Mouse (Mus musculus): Measurements from ENCODE around the gene Clasrp.

The Clasrp gene

GRCm38 (mm10) chr7:19561765-19562642 lies 42.3 kb downstream of the Clasrp start:
- DNase-seq = peak; percentile 95

DNA sequence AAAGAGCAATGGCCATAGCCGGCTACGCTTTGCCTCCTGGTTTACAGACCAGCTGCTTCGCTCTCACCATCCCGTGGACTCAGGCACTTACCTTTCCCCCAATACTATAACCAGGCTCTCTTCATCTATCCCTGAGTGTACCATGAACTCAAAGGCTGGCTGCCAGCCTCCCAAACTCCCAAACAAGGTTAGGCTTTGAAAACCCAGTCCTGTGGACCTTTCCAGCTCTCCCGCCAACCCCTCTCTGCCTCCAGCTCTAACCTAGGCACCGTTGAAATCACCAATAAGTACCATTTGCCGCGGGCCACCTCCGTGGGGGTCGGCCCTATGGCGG lies 42.9 kb downstream of the Clasrp start:
- peak; percentile 44 to 58 for DNase-seq

DNA sequence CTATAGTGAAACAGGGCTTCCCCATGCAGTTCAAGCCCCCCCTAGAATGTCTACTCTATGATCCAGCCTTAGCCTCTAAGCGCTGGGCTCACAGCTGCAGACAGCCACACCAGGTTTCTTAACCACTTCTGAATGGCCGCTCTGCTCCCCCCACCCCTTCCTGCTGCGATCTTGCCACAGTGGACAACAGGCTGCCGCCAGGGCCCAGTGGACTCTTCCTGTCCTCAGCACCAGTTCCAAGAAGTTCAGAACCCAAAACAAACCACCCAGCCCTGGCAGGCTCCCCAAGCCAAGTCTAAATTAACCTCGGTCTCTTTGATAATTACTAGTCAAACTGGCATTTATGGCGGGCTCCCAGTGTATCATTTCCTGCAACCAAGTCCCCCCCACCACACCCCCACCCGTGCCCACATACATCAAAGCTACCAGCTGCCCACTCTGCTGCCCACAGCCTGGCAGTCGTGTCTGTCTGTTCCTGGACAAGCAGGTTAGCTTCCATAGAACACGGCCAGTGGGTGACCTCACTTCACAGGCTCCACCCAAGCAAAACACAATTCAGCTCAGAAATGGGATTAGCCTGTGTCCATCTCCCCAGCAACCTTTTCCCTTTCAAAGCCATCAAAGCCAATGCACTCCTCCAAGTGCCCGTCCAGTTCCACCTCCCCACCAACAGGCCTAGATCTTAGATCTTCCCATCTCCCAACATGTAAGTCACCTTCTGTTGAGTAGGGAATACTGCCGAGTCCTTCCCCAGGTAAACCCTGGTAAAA lies 43.6 kb downstream of the Clasrp start:
- DNase-seq = peak; percentile 18 to 62

- DNase-seq = no peak
Measured at GRCm38 (mm10) chr7:19558965-19559364, 45.3 kb downstream of the Clasrp start.

DNA sequence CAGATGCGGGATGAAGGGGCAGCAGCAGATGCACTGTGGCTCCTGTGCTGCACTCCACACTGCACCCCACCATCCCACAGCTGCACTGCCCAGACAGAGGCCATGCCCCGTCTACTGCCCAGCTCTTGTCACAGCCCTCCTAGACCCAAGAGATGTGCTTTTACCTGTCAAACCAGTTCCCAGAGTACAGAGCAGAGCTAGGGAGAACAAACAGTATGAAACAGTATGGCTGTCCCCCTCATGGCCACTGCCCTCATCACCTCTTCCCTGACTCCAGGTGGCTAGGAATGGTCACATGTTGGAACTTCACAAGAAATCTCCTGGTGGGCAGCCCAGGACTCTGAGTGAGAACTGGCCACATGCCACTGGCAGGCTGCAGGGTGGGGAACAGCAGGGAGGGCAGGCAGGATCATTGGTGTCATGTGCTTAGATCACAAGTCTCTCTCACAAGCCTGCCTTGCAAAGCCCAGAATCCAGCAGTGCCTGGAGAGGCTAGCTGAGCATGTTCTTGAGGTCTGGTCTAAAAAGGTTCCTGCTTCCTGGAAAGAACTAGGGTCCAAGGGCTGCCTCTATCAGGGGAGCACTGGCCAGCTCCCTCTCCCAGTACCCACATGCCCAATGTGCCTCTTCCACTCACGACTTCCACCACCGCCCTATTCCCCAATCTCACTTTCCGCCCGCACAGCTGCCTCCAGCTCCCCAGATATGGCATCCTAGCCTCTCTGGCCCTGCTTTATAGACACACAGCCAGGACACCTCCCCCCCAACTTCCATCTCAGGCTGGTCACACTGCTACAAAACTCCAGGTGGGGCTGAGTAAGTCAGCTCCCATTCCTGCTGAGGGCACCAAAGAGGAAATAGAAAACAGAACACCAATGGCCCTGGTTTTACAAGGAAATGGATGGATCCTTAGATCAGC lies 46.0 kb downstream of the Clasrp start:
- peak in 1 of 2 experiments; percentile 62 for DNase-seq

- DNase-seq = peak; percentile 60 to 81
Measured at GRCm38 (mm10) chr7:19557086-19557485, 47.2 kb downstream of the Clasrp start.

DNA sequence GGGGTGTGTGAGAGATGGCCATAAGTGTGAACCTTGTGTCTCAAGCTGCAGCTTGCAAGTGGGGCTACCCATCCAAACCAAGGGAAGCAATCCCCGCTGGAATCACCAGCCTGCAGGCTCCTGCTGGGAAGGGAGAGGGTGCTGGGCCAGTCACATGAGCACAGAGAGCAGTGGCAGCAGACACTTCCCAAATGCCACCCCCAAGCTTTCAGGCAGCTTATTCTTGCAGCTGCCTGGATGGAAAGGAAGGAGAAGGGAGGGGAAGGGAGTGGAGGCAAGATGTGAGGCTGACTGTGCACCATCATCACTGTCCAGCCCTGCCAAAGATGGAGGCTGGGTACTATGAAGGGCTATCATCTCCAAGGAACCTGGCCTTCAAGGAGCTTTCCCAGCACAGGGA lies 50.1 kb downstream of the Clasrp start:
- DNase-seq = no peak

DNA sequence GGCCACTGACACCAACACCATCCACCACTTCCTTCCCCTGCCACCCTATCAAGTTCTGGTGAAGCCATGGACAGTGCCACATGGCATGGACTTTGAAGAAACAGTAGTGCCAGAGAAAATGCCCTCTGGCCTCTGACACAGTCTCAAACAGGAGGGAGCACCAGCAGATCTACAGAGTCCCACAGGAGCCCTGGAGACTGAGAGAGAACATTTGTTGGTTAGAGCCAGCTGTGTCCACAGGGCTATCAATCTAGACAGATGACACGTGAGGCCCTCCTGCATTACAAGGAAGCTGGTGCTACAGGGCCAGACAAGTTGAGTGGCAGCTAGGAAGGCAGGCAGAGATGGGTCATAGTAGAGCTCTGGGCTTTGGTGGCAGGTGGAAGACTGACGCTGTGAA lies 51.8 kb downstream of the Clasrp start:
- no peak for DNase-seq

GRCm38 (mm10) chr7:19551634-19552033 lies 52.7 kb downstream of the Clasrp start:
- DNase-seq = no peak

GRCm38 (mm10) chr7:19549394-19549793 lies 54.9 kb downstream of the Clasrp start:
- no peak for DNase-seq

DNA sequence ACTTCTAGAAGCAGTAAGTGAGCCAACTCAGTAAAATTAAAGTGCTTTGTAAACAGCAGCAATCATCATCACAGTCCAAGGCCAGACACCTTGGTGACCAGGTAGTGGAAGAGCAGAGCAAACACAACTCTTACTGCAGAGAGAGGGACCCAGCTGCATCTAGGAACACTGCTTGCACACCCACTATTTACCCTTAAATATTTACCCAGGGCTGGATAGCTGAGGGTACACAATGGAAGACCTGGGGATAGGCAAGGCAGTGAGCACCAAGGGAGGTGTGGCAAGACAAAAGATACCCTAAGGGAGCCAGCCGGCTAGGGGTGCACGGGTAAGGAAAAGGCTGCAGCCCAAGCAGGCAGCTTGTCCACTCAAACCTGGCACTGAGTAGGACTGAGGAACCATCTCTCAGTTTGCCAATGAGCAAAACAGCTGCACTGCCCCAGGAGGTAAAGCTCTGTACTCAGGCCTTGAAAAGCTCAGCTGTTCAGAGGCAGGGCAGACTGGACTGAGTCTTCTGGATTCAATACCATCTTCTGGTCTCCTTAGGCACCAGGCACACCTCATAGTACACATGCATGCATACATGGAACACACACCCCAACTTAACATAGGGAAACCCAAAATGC lies 56.8 kb downstream of the Clasrp start:
- no peak for DNase-seq

GRCm38 (mm10) chr7:19546007-19546406 lies 58.3 kb downstream of the Clasrp start:
- DNase-seq = no peak

GRCm38 (mm10) chr7:19543584-19543983 lies 60.7 kb downstream of the Clasrp start:
- no peak for DNase-seq

- DNase-seq = peak in 1 of 2 experiments; percentile 68
Measured at GRCm38 (mm10) chr7:19542155-19542691, 62.1 kb downstream of the Clasrp start.

DNA sequence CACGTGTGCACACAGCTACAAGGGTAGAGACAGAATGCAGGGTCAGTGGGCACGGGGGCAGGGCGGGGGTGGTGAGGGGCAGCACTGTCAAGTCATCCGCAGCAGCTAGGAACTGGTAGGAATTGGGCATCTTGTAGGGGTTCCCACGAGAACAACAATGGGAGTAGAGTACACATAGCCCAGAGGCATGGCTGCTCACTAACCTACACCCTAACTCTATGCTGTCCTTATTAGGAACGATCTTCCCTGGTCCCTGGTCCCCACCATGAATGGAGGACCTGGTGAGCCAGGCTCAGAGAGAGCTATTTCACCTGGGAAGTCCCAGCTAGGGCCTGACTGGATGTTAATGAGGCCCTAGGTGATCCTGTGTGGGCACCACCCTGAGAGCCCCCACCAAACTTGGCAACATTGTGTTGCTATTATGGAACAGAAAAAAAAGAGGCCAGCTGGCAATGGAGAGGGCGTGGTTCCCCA lies 62.6 kb downstream of the Clasrp start:
- DNase-seq = no peak

DNA sequence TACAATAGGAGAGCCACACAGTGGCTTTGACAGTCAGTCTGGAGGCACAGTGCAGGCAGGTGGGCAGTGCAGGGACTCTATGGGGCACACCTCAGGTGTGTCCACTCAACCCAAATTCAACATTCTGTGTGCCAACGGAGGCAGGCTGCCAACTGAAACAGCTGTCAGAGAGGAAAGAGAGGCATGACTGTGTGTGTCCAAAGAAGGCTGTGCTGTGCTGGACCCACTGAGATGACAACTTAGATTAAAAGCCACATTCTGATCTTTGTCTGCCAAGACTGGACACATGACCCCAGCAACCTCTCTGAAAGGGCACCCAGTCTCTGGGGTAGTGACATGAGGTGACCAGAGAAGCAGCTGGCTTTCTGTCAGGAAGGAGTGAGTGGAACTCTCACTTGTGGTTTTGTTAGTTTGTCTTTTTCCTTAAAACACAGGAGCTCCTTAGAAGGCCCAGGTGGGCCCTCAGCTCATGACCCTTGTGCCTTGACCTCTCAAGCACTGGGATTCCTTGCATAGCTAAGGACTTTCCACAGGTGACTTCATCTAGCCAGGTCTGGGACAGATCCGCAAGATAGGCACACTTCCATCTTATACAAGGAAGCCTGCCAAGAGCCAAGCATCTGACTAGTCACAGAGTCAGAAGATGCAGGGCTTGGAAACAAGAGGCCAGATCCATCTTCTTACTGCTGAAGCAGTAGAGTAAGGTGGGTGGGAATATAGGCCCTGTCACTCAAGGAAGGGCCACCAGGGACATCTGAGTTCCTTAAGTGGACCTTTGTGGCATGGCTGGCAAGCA lies 63.3 kb downstream of the Clasrp start:
- DNase-seq = peak in 1 of 2 experiments; percentile 30

GRCm38 (mm10) chr7:19534676-19535075 lies 69.6 kb downstream of the Clasrp start:
- no peak for DNase-seq

GRCm38 (mm10) chr7:19532240-19532639 lies 72.0 kb downstream of the Clasrp start:
- DNase-seq = no peak

DNA sequence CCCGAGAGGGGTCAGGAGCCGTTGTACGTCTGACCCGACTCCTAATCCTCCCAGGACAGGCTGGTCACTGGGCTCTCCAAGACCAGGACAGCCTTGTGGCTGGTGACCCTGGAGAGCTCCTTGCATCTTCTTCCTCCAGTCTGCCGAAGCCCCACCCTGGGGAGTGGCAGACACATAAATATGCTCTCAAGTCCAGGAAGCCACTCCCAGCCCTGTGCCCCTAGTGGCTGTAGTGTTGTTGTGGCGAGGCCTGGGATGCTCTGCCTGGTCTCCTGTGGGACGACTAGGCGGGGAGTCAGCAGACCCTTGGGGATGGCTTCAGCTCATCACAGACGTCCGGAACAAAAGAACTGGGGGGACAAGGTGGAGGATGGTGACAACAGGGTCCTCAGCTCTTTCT lies 73.2 kb downstream of the Clasrp start:
- DNase-seq = no peak

All from kidney, postnatal 25 days (tissue).